Mouse (Mus musculus): ENCODE data around the gene Ralgps1.

GRCm38 (mm10) chr2:33417454-33417853 lies 46.2 kb upstream of the Ralgps1 start:
- TF ChIP-seq GATA1 (IDR thresholded peaks at IDR 0.05; ENCODE audit: borderline replicate concordance, low read length) (no peak), FLI1 (IDR thresholded peaks at IDR 0.05; ENCODE audit: low read length) (no peak)
